Mouse (Mus musculus) kidney, embryonic 14.5 days (tissue): Measurements from ENCODE around the gene Scml4. TPM values are rescaled to one million over a fixed set of nuclear protein-coding genes. Genes with fewer than 3 reads are reported as not detected.

Experiments used
- ATAC-seq: fragments of 200-750 bp; cut with Nextera tagmentation; 2 replicates; pipeline ENCODE4 v1.8.0; 2017; ENCODE audit warnings: moderate number of reproducible peaks, mild to moderate bottlenecking, moderate TSS enrichment, moderate library complexity; ENCODE audit not compliant: low FRiP score, low TSS enrichment
- H3K27ac ChIP-seq: fragments of 300-500 bp; sonication (generic); 2 replicates; pipeline ENCODE4 v1.5.1; 2014; ENCODE audit warnings: low read depth, mild to moderate bottlenecking, low read length, moderate library complexity, mixed read lengths
- H3K27me3 ChIP-seq: fragments of 300-500 bp; sonication (generic); 2 replicates; pipeline ENCODE4 v1.6.1; 2014; ENCODE audit warnings: mild to moderate bottlenecking, low read length; ENCODE audit not compliant: control insufficient read depth, insufficient read depth
- H3K36me3 ChIP-seq: fragments of 300-500 bp; sonication (generic); 2 replicates; pipeline ENCODE4 v1.6.1; 2014; ENCODE audit warnings: low read length, mixed read lengths; ENCODE audit not compliant: control insufficient read depth, insufficient read depth
- H3K4me1 ChIP-seq: fragments of 300-500 bp; sonication (generic); 2 replicates; pipeline ENCODE4 v1.6.1; 2014; ENCODE audit warnings: low read length, mixed read lengths; ENCODE audit not compliant: control insufficient read depth, insufficient read depth
- H3K4me2 ChIP-seq: fragments of 300-500 bp; sonication (generic); replicated peaks from 2 replicates; pipeline ENCODE4 v1.6.1; 2014; ENCODE audit warnings: low read depth, mild to moderate bottlenecking, low read length
- H3K4me3 ChIP-seq: fragments of 300-500 bp; sonication (generic); 2 replicates; pipeline ENCODE4 v1.5.1; 2014; ENCODE audit warnings: mild to moderate bottlenecking, low read length
- H3K9ac ChIP-seq: fragments of 300-500 bp; sonication (generic); 2 replicates; pipeline ENCODE4 v1.6.1; 2014; ENCODE audit warnings: low read depth, mild to moderate bottlenecking, low read length, moderate library complexity
- H3K9me3 ChIP-seq: fragments of 300-500 bp; sonication (generic); 2 replicates; pipeline ENCODE4 v1.6.1; 2016; ENCODE audit warnings: low read length; ENCODE audit not compliant: control insufficient read depth
- WGBS: fragments of 180-500 bp; shearing (Covaris S2); extraction: QIAGEN DNeasy Blood & Tissue Kit; methylation state at CpG from one replicate; pipeline ENCODE4 v1.1.7; 2014; 5-methylcytosine and 5-hydroxymethylcytosine counted together
- polyA plus RNA-seq: library from polyadenylated mRNA; unstranded; fragments of >200 nt; fragmentation: Nextera tagmentation; extraction: Ambion mirVana; gene quantifications from 2 replicates; pipeline ENCODE4 v1.2.1, GENCODE M21; 2014

Scml4 gene
- polyA plus RNA-seq, 1 experiment from 2014 or later = 0.53 TPM

GRCm38 (mm10) chr10:42932862-42933480 is 72.8 kb downstream of the Scml4 start:
- Histone ChIP-seq H3K4me1 (peaks cover 3% of the 10 kb centered on the region; the same call in 1 of the 2 replicates), H3K4me2 (no peak overlapping the region), H3K27me3 (no peaks in the 10 kb centered on the region), H3K27ac (no peak overlapping the region), H3K9me3 (no peaks in the 10 kb centered on the region), H3K9ac (no peak overlapping the region), H3K4me3 (no peak overlapping the region), H3K36me3 (no peaks in the 10 kb centered on the region)
- 75% methylated on average over 14 of the region's 14 CpGs for WGBS
- ATAC-seq = no peak

- WGBS = 57% methylated on average over 8 of the region's 8 CpGs
- Histone ChIP-seq H3K27ac (no peak overlapping the region), H3K4me3 (no peak overlapping the region), H3K36me3 (no peaks in the 10 kb centered on the region), H3K27me3 (no peaks in the 10 kb centered on the region), H3K4me2 (no peak overlapping the region), H3K9me3 (no peaks in the 10 kb centered on the region), H3K4me1 (peaks cover 4% of the 10 kb centered on the region; the same call in 1 of the 2 replicates), H3K9ac (no peak overlapping the region)
- no peak for ATAC-seq
Observed at GRCm38 (mm10) chr10:42934672-42935071, 74.5 kb downstream of the Scml4 start.

DNA sequence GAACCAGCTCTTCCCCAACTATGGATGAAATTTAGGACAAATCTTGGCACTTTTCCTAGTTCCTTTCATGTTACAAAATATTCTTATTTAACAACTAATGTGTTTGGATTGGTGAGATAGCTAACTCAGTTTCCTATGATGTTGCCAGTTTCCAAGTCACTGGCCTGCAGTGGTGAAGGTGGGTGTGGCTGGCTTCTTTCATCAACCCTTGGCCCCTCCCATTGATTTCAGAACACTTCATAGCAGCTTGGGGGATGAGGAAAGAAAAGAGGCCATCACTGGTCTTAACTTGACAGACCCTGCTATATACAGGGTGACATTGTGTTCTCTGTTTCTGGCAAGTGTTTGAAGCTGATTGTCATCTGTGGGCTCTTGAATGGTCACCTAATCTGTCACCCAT is 76.0 kb downstream of the Scml4 start:
- Histone ChIP-seq H3K36me3 (no peaks in the 10 kb centered on the region), H3K27ac (no peak overlapping the region), H3K9me3 (no peaks in the 10 kb centered on the region), H3K4me1 (peaks cover 13% of the 10 kb centered on the region; the same call in 1 of the 2 replicates), H3K27me3 (no peaks in the 10 kb centered on the region), H3K9ac (no peak overlapping the region), H3K4me3 (no peak overlapping the region), H3K4me2 (no peak overlapping the region)
- ATAC-seq = no peak

DNA sequence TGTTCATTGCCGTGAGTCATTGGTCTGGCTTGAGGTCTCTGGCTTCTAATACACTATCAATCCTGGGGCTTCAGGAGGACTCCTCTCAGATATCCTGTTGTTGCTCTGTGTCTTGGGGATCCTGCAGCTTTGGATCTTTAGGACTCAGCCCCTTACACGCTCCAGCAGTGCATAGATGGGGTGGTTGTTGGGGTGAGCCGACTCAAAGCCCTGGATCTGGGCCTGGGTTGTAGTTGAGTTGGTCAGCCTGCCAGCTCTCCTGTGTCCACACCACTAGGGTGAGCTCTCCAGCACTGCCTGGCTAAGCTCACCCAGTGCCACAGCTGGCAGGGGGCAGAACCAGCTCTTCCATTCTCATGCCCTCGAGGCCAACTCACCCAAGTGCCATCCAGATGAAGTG is 78.2 kb downstream of the Scml4 start:
- ATAC-seq = no peak
- Histone ChIP-seq H3K4me3 (no peak overlapping the region), H3K9ac (no peak overlapping the region), H3K36me3 (no peaks in the 10 kb centered on the region), H3K9me3 (no peaks in the 10 kb centered on the region), H3K27me3 (no peaks in the 10 kb centered on the region), H3K4me1 (peaks cover 13% of the 10 kb centered on the region; the same call in 1 of the 2 replicates), H3K27ac (no peak overlapping the region), H3K4me2 (no peak overlapping the region)
- 94% methylated on average over 4 of the region's 4 CpGs for WGBS

DNA sequence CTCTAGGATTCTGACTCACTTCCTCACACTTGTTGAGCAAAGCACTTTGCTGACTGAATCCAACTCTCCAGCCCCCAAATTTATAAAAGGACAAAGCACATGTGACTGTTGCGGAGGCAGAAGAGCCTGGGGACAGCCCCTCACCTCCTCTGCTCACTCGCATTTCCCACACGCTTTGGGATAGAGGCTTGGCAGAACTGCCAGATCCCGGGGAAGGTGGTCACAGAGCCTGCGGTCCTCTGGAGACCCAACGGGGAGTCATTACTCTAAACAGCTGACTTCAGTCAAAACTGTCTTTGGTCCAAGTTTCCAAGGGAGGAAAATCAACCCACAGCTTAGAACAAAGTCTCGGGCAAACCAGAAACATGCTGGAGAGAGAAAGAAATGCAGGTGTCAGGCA is 79.5 kb downstream of the Scml4 start:
- Histone ChIP-seq H3K4me2 (no peak overlapping the region), H3K36me3 (no peaks in the 10 kb centered on the region), H3K4me3 (no peak overlapping the region), H3K4me1 (peaks cover 13% of the 10 kb centered on the region; the same call in 1 of the 2 replicates), H3K27ac (no peak overlapping the region), H3K9me3 (no peaks in the 10 kb centered on the region), H3K27me3 (no peaks in the 10 kb centered on the region), H3K9ac (no peak overlapping the region)
- no peak for ATAC-seq
- WGBS = 60% methylated on average over 7 of the region's 7 CpGs

- no peak overlapping the region for H3K4me2 ChIP-seq
- no peak overlapping the region for H3K27ac ChIP-seq
- H3K4me3 ChIP-seq = no peak overlapping the region
- H3K4me1 ChIP-seq = peaks cover 10% of the 10 kb centered on the region; the same call in 1 of the 2 replicates
- no peaks in the 10 kb centered on the region for H3K9me3 ChIP-seq
- no peak overlapping the region for H3K9ac ChIP-seq
- H3K27me3 ChIP-seq = no peaks in the 10 kb centered on the region
- no peaks in the 10 kb centered on the region for H3K36me3 ChIP-seq
- ATAC-seq = no peak
- WGBS = 67% methylated on average over 21 of the region's 21 CpGs
Observed at GRCm38 (mm10) chr10:42940193-42941050, 80.3 kb downstream of the Scml4 start.

DNA sequence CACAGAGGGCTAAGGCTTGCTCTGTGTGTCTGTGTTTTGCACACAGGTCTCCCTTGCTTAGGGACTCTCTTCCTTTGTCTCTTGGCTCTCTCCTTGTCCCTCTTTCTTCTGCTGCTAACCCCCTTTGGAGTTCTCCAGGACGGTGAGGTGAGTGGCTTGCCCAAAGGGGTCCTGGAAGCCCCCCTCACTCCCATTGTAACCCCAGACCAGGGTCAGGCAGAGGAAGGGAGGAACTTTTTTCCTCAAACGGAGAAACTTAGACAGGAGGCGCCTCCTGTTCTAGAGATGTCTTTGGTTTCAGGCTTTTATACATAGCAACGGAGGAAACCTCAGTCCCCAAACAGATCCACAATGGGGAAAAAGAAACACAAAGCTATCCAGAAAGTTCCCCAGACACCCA is 81.1 kb downstream of the Scml4 start:
- peak overlapping the region; percentile 18; the same call in 1 of the 2 replicates for H3K27ac ChIP-seq
- no peaks in the 10 kb centered on the region for H3K27me3 ChIP-seq
- H3K4me3 ChIP-seq = no peak overlapping the region
- no peak overlapping the region for H3K9ac ChIP-seq
- H3K4me2 ChIP-seq = no peak overlapping the region
- H3K9me3 ChIP-seq = no peaks in the 10 kb centered on the region
- H3K36me3 ChIP-seq = no peaks in the 10 kb centered on the region
- H3K4me1 ChIP-seq = peaks cover 10% of the 10 kb centered on the region; the same call in 1 of the 2 replicates
- WGBS = 32% methylated on average over 4 of the region's 4 CpGs
- ATAC-seq = 0 out of 2 replicates have a peak, but pooled peaks have one; percentile 6

DNA sequence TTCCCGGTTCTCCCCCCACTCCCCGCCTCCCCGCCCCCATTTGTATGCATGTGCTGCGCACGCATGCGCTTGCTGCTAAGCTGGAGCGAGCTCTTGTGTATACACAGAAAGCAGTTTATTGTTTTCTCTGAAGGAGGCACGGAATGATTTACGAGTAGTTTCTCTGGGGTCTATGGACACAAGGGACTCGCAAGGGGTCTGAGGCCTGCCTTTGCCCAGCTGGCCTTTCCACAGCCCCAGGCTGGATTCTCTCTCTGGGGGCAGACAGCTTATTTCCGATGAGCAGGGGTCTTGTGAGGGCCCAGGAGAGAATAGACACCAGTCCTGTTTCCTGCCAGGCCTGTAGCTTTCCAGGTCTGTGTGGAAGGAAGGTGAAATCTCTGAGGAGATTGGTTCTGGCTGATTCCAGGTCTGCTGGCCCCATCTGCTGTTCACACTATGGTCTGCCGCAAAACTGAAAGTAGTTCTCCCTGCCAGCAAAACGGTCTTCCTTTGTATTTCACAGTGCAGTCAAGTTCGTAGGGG is 81.6 kb downstream of the Scml4 start:
- whole genome bisulfite sequencing = 31% methylated on average over 14 of the region's 14 CpGs
- Histone ChIP-seq H3K9me3 (no peaks in the 10 kb centered on the region), H3K4me2 (no peak overlapping the region; the same call in 1 of the 2 replicates), H3K36me3 (no peaks in the 10 kb centered on the region), H3K27ac (0 out of 2 replicates have a peak overlapping the region, but pooled peaks have one; percentile 27), H3K4me3 (no peak overlapping the region), H3K9ac (no peak overlapping the region), H3K4me1 (peaks cover 10% of the 10 kb centered on the region; the same call in 1 of the 2 replicates), H3K27me3 (no peaks in the 10 kb centered on the region)
- ATAC-seq = peak; percentile 86

DNA sequence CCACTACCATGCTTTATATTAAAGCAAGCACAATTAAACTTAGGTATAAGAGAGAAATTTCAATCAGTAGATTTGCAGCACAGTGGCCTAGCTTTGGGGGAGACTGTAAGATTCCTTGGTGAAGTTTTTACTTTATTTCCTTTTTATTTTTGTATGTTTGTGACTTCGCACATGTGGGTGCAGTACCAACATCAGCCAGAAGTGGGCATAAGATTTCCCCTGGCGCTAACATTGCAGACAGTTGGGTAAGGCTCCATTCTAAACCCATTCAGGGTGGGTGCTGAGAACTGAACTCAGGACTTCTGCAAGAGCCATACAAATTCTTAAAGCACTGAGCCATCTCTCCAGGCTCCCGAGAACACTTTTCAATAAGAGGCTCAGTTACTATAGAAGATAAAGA is 82.1 kb downstream of the Scml4 start:
- WGBS = 91% methylated on average over 3 of the region's 3 CpGs
- no peak overlapping the region for H3K27ac ChIP-seq
- H3K36me3 ChIP-seq = no peaks in the 10 kb centered on the region
- no peaks in the 10 kb centered on the region for H3K9me3 ChIP-seq
- no peak overlapping the region for H3K4me2 ChIP-seq
- no peaks in the 10 kb centered on the region for H3K27me3 ChIP-seq
- H3K4me3 ChIP-seq = no peak overlapping the region
- H3K9ac ChIP-seq = no peak overlapping the region
- H3K4me1 ChIP-seq = peaks cover 10% of the 10 kb centered on the region; the same call in 1 of the 2 replicates
- no peak for ATAC-seq
